18 mouse cellular contexts compared by ENCODE assay signal in the genomic region with DNA sequence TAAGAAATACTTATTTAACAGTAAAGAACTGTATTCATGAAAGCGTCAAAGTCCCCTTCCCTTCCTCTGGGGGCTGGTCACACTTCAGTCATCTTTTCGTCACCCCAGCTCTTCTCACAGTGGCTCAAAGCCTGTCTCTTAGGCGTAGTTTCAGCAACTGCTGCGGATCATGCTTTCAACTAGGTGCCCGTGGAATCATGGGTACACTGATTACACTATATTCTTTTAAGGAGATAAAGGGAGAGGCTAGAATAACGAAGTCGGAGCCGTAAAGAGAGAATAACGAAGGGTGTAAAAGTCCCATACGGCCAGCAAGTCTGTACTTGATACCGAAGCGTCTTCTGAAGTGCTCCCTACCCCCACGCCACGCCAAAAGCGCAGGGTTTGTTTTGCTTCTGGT.
DNase-seq lines count a peak whose midpoint lies in the region; ATAC-seq lines count a peak whose summit lies in the region.
"Had no signal": no experiment of that assay in that cellular context is flagged by ENCODE, and none has a peak within 500 bp of the region (broad histone marks: within the 10 kb centered on the region; RNA-seq: fewer than 3 reads in every experiment).

No protein-coding gene starts in this region.

- H3K27ac ChIP-seq in forebrain, embryonic 14.5 days (ENCODE audit: low read depth, low read length): no peak overlapping the region
- no peak overlapping the region for H3K27ac ChIP-seq in forebrain, embryonic 11.5 days (ENCODE audit: low read depth, low read length)
- no peak overlapping the region for H3K27ac ChIP-seq in kidney, embryonic 14.5 days (ENCODE audit: low read depth, low read length)
- H3K27ac ChIP-seq in limb, embryonic 15.5 days: peak overlapping the region; percentile 19; the same call in 1 of the 2 replicates
- no peak overlapping the region for H3K27ac ChIP-seq in limb, embryonic 10.5 days
- H3K27ac ChIP-seq: liver, embryonic 14.5 days; midbrain, embryonic 15.5 days had no signal

- no peak for DNase-seq in forebrain, embryonic 14.5 days (ENCODE audit: low spot score)
- DNase-seq in forebrain, embryonic 11.5 days (ENCODE audit: low spot score): no peak
- no peak for DNase-seq in kidney, adult 11 months
- no peak for DNase-seq in limb, embryonic 10.5 days (ENCODE audit: low spot score)
- peak; percentile 39 to 47 for DNase-seq in right cerebral cortex, adult 2 months (ENCODE audit: low spot score in 2 of 2)
- DNase-seq in right cerebral cortex, postnatal 25 days: no peak
- DNase-seq: cerebellum, postnatal 10 days; gastrocnemius, postnatal 36 days; kidney, adult 9 months; retina, postnatal 1 day; spleen, adult 18-20 months; thymus, adult 2 months had no signal

- H3K4me3 ChIP-seq in forebrain, embryonic 14.5 days (ENCODE audit: low read depth, low read length): no peak overlapping the region
- H3K4me3 ChIP-seq in forebrain, embryonic 11.5 days (ENCODE audit: low read depth, low read length): no peak overlapping the region
- H3K4me3 ChIP-seq in kidney, embryonic 14.5 days (ENCODE audit: low read length): no peak overlapping the region
- H3K4me3 ChIP-seq in limb, embryonic 15.5 days: no peak overlapping the region
- H3K4me3 ChIP-seq in limb, embryonic 10.5 days: no peak overlapping the region
- H3K4me3 ChIP-seq: midbrain, embryonic 15.5 days had no signal

- peaks cover 4% of the 10 kb centered on the region; the same call in 1 of the 2 replicates for H3K4me1 ChIP-seq in forebrain, embryonic 14.5 days (ENCODE audit: control insufficient read depth, insufficient read depth, low read length)
- no peaks in the 10 kb centered on the region; the same call in none of the 2 replicates for H3K4me1 ChIP-seq in forebrain, embryonic 11.5 days (replicated peaks; ENCODE audit: control insufficient read depth, insufficient read depth, low read length)
- H3K4me1 ChIP-seq in kidney, embryonic 14.5 days (ENCODE audit: control insufficient read depth, insufficient read depth, low read length): no peaks in the 10 kb centered on the region
- peaks cover 21% of the 10 kb centered on the region; the same call in 1 of the 2 replicates for H3K4me1 ChIP-seq in limb, embryonic 15.5 days
- H3K4me1 ChIP-seq in limb, embryonic 10.5 days: peaks cover 25% of the 10 kb centered on the region

- H3K27me3 ChIP-seq in forebrain, embryonic 14.5 days (replicated peaks; ENCODE audit: control insufficient read depth, insufficient read depth, low read length): no peaks in the 10 kb centered on the region
- H3K27me3 ChIP-seq in forebrain, embryonic 11.5 days (ENCODE audit: control insufficient read depth, insufficient read depth, low read length): no peaks in the 10 kb centered on the region
- H3K27me3 ChIP-seq in kidney, embryonic 14.5 days (ENCODE audit: control insufficient read depth, insufficient read depth, low read length): no peaks in the 10 kb centered on the region
- no peaks in the 10 kb centered on the region for H3K27me3 ChIP-seq in limb, embryonic 15.5 days
- no peaks in the 10 kb centered on the region for H3K27me3 ChIP-seq in limb, embryonic 10.5 days (ENCODE audit: low read depth, poor library complexity, severe bottlenecking)
- H3K27me3 ChIP-seq: midbrain, embryonic 15.5 days had no signal

- ATAC-seq in forebrain, embryonic 14.5 days: no peak
- no peak for ATAC-seq in forebrain, embryonic 11.5 days (replicated peaks; ENCODE audit: low FRiP score)
- no peak for ATAC-seq in kidney, embryonic 14.5 days (ENCODE audit: low FRiP score, low TSS enrichment)
- no peak for ATAC-seq in limb, embryonic 15.5 days (ENCODE audit: insufficient number of reproducible peaks, low FRiP score, low TSS enrichment, low read depth)
- ATAC-seq: inflammation-experienced regulatory T-cells, adult 6 months; midbrain, embryonic 15.5 days had no signal

- no peak overlapping the region for H3K9ac ChIP-seq in forebrain, embryonic 14.5 days (ENCODE audit: low read length)
- H3K9ac ChIP-seq in forebrain, embryonic 11.5 days (ENCODE audit: low read length): no peak overlapping the region
- H3K9ac ChIP-seq in kidney, embryonic 14.5 days (ENCODE audit: low read depth, low read length): no peak overlapping the region
- no peak overlapping the region for H3K9ac ChIP-seq in limb, embryonic 15.5 days
- H3K9ac ChIP-seq: liver, embryonic 14.5 days; midbrain, embryonic 15.5 days had no signal

- H3K9me3 ChIP-seq in forebrain, embryonic 14.5 days (replicated peaks; ENCODE audit: control insufficient read depth, low read length): no peaks in the 10 kb centered on the region
- H3K9me3 ChIP-seq in forebrain, embryonic 11.5 days (ENCODE audit: control insufficient read depth, low read length): no peaks in the 10 kb centered on the region
- no peaks in the 10 kb centered on the region for H3K9me3 ChIP-seq in kidney, embryonic 14.5 days (ENCODE audit: control insufficient read depth, low read length)
- no peaks in the 10 kb centered on the region for H3K9me3 ChIP-seq in limb, embryonic 15.5 days
- no peaks in the 10 kb centered on the region for H3K9me3 ChIP-seq in limb, embryonic 10.5 days (replicated peaks)
- H3K9me3 ChIP-seq: midbrain, embryonic 15.5 days had no signal

- 60% methylated on average over 15 of the region's 15 CpGs for WGBS in forebrain, embryonic 14.5 days
- WGBS in forebrain, embryonic 11.5 days: 81% methylated on average over 15 of the region's 15 CpGs
- 68% methylated on average over 15 of the region's 15 CpGs for WGBS in kidney, embryonic 14.5 days
- WGBS in limb, embryonic 15.5 days: 69% methylated on average over 15 of the region's 15 CpGs
- 88% methylated on average over 15 of the region's 15 CpGs for WGBS in limb, embryonic 10.5 days

- peak overlapping the region; percentile 8; the same call in 1 of the 2 replicates for H3K4me2 ChIP-seq in forebrain, embryonic 14.5 days (ENCODE audit: low read length)
- H3K4me2 ChIP-seq in forebrain, embryonic 11.5 days (ENCODE audit: low read depth, low read length, severe bottlenecking): no peak overlapping the region
- H3K4me2 ChIP-seq in kidney, embryonic 14.5 days (replicated peaks; ENCODE audit: low read depth, low read length): peak overlapping the region; percentile 11; the same call in 1 of the 2 replicates
- no peak overlapping the region for H3K4me2 ChIP-seq in limb, embryonic 15.5 days
- H3K4me2 ChIP-seq: heart, embryonic 11.5 days; midbrain, embryonic 15.5 days had no signal

- no peaks in the 10 kb centered on the region for H3K36me3 ChIP-seq in forebrain, embryonic 14.5 days (ENCODE audit: control insufficient read depth, insufficient read depth, low read length)
- no peaks in the 10 kb centered on the region for H3K36me3 ChIP-seq in forebrain, embryonic 11.5 days (ENCODE audit: control insufficient read depth, insufficient read depth, low read length)
- H3K36me3 ChIP-seq in kidney, embryonic 14.5 days (ENCODE audit: control insufficient read depth, insufficient read depth, low read length): no peaks in the 10 kb centered on the region
- no peaks in the 10 kb centered on the region for H3K36me3 ChIP-seq in limb, embryonic 15.5 days
- no peaks in the 10 kb centered on the region for H3K36me3 ChIP-seq in limb, embryonic 10.5 days
- H3K36me3 ChIP-seq: midbrain, embryonic 15.5 days had no signal

Comparison
In these comparisons a context has a peak if more than half of its experiments do, and no peak if none do; other contexts are left out.
1. DNase-seq: peak in right cerebral cortex, adult 2 months (2 of 2); none in forebrain, embryonic 14.5 days (single experiment), forebrain, embryonic 11.5 days (single experiment), kidney, adult 11 months (single experiment), limb, embryonic 10.5 days (single experiment) and right cerebral cortex, postnatal 25 days (single experiment).
2. H3K4me2 ChIP-seq: peak in forebrain, embryonic 14.5 days (single experiment) and kidney, embryonic 14.5 days (single experiment); none in forebrain, embryonic 11.5 days (single experiment) and limb, embryonic 15.5 days (single experiment).